Mouse (Mus musculus): ENCODE data around the gene Prkag2. TPM values are rescaled to one million over a fixed set of nuclear protein-coding genes. Genes with fewer than 3 reads are reported as not detected.
A peak's percentile ranks its signal among the peaks of the same experiment; 100 is the strongest.

Gene Prkag2
- polyA plus RNA-seq, 1 experiment = 1.1 TPM

GRCm38 (mm10) chr5:24904941-24905340, 195.5 kb downstream of the Prkag2 start:
- no peak overlapping the region for H3K4me3 ChIP-seq (replicated peaks)
- no peaks in the 10 kb centered on the region for H3K36me3 ChIP-seq (replicated peaks; ENCODE audit: low read length)
- no peak for TF ChIP-seq GATA1 (IDR thresholded peaks at IDR 0.05; ENCODE audit: borderline replicate concordance, low read length)
- TF ChIP-seq FLI1 (IDR thresholded peaks at IDR 0.05; ENCODE audit: low read length) = no peak
- H3K9me3 ChIP-seq = 0 out of 2 replicates have a peak, but pooled peaks cover 3% of the 10 kb centered on the region
- H3K4me1 ChIP-seq = peaks cover 32% of the 10 kb centered on the region
- H3K27me3 ChIP-seq (replicated peaks) = peaks cover 30% of the 10 kb centered on the region

- peaks cover 32% of the 10 kb centered on the region for H3K4me1 ChIP-seq
- no peaks in the 10 kb centered on the region for H3K36me3 ChIP-seq (replicated peaks; ENCODE audit: low read length)
- H3K4me3 ChIP-seq (replicated peaks) = no peak overlapping the region
- H3K9me3 ChIP-seq = 0 out of 2 replicates have a peak, but pooled peaks cover 3% of the 10 kb centered on the region
- TF ChIP-seq GATA1 (IDR thresholded peaks at IDR 0.05; ENCODE audit: borderline replicate concordance, low read length) = no peak
- no peak for TF ChIP-seq FLI1 (IDR thresholded peaks at IDR 0.05; ENCODE audit: low read length)
- peaks cover 30% of the 10 kb centered on the region for H3K27me3 ChIP-seq (replicated peaks)
Measured at GRCm38 (mm10) chr5:24904423-24904822, 196.0 kb downstream of the Prkag2 start.

DNA sequence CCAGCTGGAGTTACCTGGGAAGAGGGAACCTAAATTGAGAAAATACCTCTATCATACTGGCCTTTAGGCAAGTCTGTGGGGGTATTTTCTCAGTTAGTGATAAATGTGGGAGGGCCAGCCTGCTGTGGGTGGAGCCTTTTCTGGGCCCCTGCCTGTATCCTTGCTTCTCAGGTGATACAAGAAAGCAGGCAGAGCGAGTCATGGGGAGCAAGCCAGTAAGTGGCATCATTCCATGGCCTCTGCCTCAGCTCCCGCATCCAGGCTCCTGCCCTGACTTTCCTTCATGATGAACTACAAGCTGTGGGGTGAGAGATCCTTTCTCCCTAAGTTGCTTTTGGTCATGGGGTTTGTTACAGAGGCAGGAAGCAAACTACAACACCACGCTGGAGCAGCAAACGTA, 196.4 kb downstream of the Prkag2 start:
- Histone ChIP-seq H3K27me3 (replicated peaks) (peaks cover 28% of the 10 kb centered on the region), H3K4me1 (peaks cover 32% of the 10 kb centered on the region), H3K4me3 (replicated peaks) (no peak overlapping the region), H3K36me3 (replicated peaks; ENCODE audit: low read length) (no peaks in the 10 kb centered on the region), H3K9me3 (no peaks in the 10 kb centered on the region)
- TF ChIP-seq FLI1 (IDR thresholded peaks at IDR 0.05; ENCODE audit: low read length) (no peak), GATA1 (IDR thresholded peaks at IDR 0.05; ENCODE audit: borderline replicate concordance, low read length) (no peak)

DNA sequence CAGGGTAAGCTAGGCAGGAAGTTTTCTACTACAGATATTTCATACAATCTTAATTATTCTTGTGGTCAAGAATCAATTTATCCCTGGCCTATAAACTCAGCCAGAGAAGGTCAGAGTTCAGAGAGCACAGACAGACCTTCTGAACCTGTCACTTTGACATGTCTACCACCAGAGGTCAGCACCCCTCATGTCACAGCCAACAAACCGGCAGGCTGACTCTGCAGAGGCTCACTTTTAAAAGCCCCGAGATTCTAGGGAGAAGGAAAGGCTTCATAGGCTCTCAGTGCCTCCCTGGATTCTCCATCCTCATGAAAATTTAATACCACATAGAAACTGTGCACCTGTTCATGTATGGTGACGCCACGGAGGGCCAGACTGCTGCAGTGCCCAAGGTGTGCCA, 197.6 kb downstream of the Prkag2 start:
- Histone ChIP-seq H3K27me3 (replicated peaks) (peaks cover 21% of the 10 kb centered on the region), H3K4me3 (replicated peaks) (no peak overlapping the region), H3K9me3 (no peaks in the 10 kb centered on the region), H3K4me1 (peaks cover 23% of the 10 kb centered on the region), H3K36me3 (replicated peaks; ENCODE audit: low read length) (no peaks in the 10 kb centered on the region)
- no peak for TF ChIP-seq GATA1 (IDR thresholded peaks at IDR 0.05; ENCODE audit: borderline replicate concordance, low read length)
- TF ChIP-seq FLI1 (IDR thresholded peaks at IDR 0.05; ENCODE audit: low read length) = no peak

DNA sequence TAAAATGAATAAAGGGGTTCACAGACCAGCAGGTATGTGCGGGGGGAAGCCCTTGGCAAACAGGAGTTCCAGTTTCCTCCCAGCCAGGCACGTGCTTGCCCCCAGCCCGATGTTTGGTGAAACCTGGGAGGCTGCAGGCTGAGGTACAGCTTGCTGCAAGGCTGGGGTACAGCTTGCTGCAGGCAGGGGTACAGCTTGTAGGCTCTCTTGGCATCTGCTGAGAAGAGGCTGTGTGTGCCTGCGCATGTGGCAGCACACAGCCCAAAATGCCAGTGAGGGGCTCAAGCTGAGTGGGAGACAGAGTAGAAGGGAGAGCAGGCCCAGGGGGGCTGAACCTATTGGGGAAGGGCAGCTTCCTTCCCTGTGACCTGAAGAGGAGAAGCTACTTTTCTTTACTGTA, 204.8 kb downstream of the Prkag2 start:
- peaks cover 36% of the 10 kb centered on the region for H3K4me1 ChIP-seq
- H3K36me3 ChIP-seq (replicated peaks; ENCODE audit: low read length) = no peaks in the 10 kb centered on the region
- TF ChIP-seq FLI1 (IDR thresholded peaks at IDR 0.05; ENCODE audit: low read length) (no peak), GATA1 (IDR thresholded peaks at IDR 0.05; ENCODE audit: borderline replicate concordance, low read length) (no peak)
- no peaks in the 10 kb centered on the region for H3K9me3 ChIP-seq
- H3K4me3 ChIP-seq (replicated peaks) = no peak overlapping the region
- H3K27me3 ChIP-seq (replicated peaks) = peaks cover 1% of the 10 kb centered on the region

DNA sequence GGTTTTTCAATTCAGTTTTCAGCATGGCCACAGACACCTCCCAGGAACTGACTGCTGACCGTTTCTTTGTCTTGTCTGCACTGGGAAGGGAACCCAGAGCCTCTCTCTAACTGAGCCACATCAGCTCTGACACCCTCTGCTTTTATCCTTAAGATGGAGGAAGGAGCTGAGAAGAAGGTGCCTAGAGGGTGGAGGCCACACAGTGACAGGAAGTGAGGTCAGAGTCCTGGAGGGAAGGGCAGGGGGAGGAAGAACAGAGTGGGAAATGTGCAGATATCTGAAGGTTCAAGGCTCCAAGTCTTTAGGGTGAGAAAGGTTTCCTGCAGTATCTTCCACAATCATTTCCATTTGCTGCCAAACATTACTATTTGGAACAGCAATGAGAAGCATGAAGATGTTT, 205.6 kb downstream of the Prkag2 start:
- no peaks in the 10 kb centered on the region for H3K9me3 ChIP-seq
- H3K4me3 ChIP-seq (replicated peaks) = peak overlapping the region; percentile 12
- peaks cover 1% of the 10 kb centered on the region for H3K27me3 ChIP-seq (replicated peaks)
- peaks cover 41% of the 10 kb centered on the region for H3K4me1 ChIP-seq
- TF ChIP-seq GATA1 (IDR thresholded peaks at IDR 0.05; ENCODE audit: borderline replicate concordance, low read length) = no peak
- no peaks in the 10 kb centered on the region for H3K36me3 ChIP-seq (replicated peaks; ENCODE audit: low read length)

DNA sequence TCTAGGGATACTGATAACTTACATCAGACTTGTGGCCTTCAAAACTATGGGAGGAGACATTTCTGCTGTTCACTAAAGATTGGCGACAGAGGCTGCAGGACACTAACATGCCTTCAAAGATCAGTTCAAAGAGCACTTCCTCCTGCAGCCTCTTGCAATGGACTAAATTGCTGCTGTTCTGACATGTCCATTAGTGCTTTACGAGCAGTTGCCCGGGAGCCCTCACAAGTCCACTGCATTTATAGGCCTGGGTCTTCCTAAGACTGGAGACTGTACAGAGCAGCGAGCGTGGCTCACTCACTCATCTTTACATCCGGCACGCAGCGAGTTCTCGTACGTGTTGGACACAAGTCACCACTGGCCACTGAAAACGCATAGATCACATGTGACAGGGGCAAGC, 208.0 kb downstream of the Prkag2 start:
- Histone ChIP-seq H3K4me3 (replicated peaks) (no peak overlapping the region), H3K9me3 (no peaks in the 10 kb centered on the region), H3K36me3 (replicated peaks; ENCODE audit: low read length) (peaks cover 2% of the 10 kb centered on the region), H3K27me3 (replicated peaks) (peaks cover 1% of the 10 kb centered on the region), H3K4me1 (peaks cover 58% of the 10 kb centered on the region)
- TF ChIP-seq FLI1 (IDR thresholded peaks at IDR 0.05; ENCODE audit: low read length) (no peak), GATA1 (IDR thresholded peaks at IDR 0.05; ENCODE audit: borderline replicate concordance, low read length) (no peak)

DNA sequence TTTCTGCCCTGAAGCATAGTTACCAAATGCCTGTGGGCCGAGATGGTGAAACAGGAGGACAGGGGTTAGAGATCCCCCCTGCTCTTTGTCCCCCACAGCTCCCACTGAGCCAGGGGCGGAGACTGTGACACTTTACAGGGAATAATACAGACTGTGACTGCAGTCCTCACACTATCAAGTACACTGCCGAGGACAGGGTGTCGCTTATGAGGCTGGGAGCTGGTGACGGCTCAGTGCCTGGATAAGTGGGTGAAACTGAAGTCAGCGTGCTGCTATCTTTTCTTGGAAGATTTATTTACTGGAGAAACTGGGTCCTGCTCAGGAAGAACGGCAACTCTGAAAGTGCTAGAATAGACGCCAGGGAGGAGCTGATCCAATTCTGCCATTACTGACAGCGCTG, 210.6 kb downstream of the Prkag2 start:
- Histone ChIP-seq H3K4me1 (peaks cover 59% of the 10 kb centered on the region), H3K4me3 (replicated peaks) (no peak overlapping the region), H3K36me3 (replicated peaks; ENCODE audit: low read length) (peaks cover 24% of the 10 kb centered on the region), H3K27me3 (replicated peaks) (no peaks in the 10 kb centered on the region), H3K9me3 (no peaks in the 10 kb centered on the region)
- no peak for TF ChIP-seq FLI1 (IDR thresholded peaks at IDR 0.05; ENCODE audit: low read length)
- TF ChIP-seq GATA1 (IDR thresholded peaks at IDR 0.05; ENCODE audit: borderline replicate concordance, low read length) = no peak

DNA sequence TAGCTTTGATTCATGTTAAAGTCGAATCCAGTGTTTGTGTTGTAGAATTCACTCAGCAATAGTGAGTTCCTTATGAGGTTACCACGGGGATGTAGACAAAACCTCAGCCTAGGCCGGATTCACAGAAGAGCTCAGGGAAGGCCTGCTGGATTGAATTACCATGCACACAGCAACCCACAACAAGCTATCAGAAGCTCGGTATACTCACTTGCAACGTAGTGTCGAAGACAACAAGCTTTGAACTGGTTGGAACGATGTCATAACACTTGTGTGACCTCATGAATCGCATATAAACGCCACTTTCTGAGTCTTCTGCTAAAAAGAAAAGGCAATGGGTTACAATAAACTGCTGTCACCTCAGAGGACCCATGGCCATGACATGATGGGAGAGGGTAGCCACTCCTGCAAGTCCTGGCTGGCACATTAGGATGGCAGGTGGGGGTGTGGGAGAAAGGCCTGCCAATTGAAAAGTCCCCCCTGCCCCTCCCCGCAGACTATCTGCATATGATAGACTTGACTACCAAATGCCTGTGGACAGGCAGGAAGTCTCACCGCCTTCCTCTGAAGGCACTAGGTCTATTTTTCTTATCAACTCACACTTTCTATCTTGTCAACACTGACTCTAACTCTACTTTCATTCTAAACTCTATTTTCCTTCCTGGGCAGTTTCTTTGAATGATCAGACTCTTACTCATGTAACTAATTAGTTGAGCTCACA, 211.4 kb downstream of the Prkag2 start:
- Histone ChIP-seq H3K36me3 (replicated peaks; ENCODE audit: low read length) (peaks cover 25% of the 10 kb centered on the region), H3K9me3 (no peaks in the 10 kb centered on the region), H3K27me3 (replicated peaks) (no peaks in the 10 kb centered on the region), H3K4me3 (replicated peaks) (no peak overlapping the region), H3K4me1 (peaks cover 51% of the 10 kb centered on the region)
- no peak for TF ChIP-seq GATA1 (IDR thresholded peaks at IDR 0.05; ENCODE audit: borderline replicate concordance, low read length)
- no peak for TF ChIP-seq FLI1 (IDR thresholded peaks at IDR 0.05; ENCODE audit: low read length)

- H3K9me3 ChIP-seq = no peaks in the 10 kb centered on the region
- no peak overlapping the region for H3K4me3 ChIP-seq (replicated peaks)
- TF ChIP-seq FLI1 (IDR thresholded peaks at IDR 0.05; ENCODE audit: low read length) (no peak), GATA1 (IDR thresholded peaks at IDR 0.05; ENCODE audit: borderline replicate concordance, low read length) (no peak)
- H3K27me3 ChIP-seq (replicated peaks) = no peaks in the 10 kb centered on the region
- H3K4me1 ChIP-seq = peaks cover 44% of the 10 kb centered on the region
- H3K36me3 ChIP-seq (replicated peaks; ENCODE audit: low read length) = peaks cover 29% of the 10 kb centered on the region
Measured at GRCm38 (mm10) chr5:24887271-24887670, 213.2 kb downstream of the Prkag2 start.
